Mouse (Mus musculus): Measurements from ENCODE around the gene Vmn1r185. TPM values are rescaled to one million over a fixed set of nuclear protein-coding genes. Genes with fewer than 3 reads are reported as not detected.
"Not testable (repeated sequence)": the region's sequence is repeated elsewhere in the genome, so short reads cannot be mapped to it uniquely, and the experiment has no call there.

Gene Vmn1r185
- not detected for total RNA-seq (2021)
- polyA plus RNA-seq (2012; rRNA removed), result not detected in 2 replicates
- long read RNA-seq, result 0 reads

GRCm38 (mm10) chr7:26618364-26618763 is at the start of gene Vmn1r185:
Gene Vmn1r185 (minus strand): TSS chr7:26618464.
- DNase-seq, result not testable (repeated sequence)

GRCm38 (mm10) chr7:26667466-26667865 is 49.2 kb upstream of the Vmn1r185 start:
- not testable (repeated sequence) for DNase-seq

- DNase-seq, result no peak
Measured at GRCm38 (mm10) chr7:26666011-26666410, 47.7 kb upstream of the Vmn1r185 start.

- no peak for DNase-seq
Measured at GRCm38 (mm10) chr7:26589774-26590173, 28.5 kb downstream of the Vmn1r185 start.

GRCm38 (mm10) chr7:26589077-26589476 is 29.2 kb downstream of the Vmn1r185 start:
- no peak for DNase-seq

Other genes starting within 250 kb of the Vmn1r185 start
- gene Nlrp9c, start 214.8 kb downstream of the Vmn1r185 start, total RNA-seq (2021), result not detected
- not detected in 2 replicates for gene Nlrp9c, start 214.8 kb downstream of the Vmn1r185 start, polyA plus RNA-seq (2012; rRNA removed)
- not detected for gene Nlrp4a, start 183.4 kb downstream of the Vmn1r185 start, total RNA-seq (2021)
- not detected in 2 replicates for gene Nlrp4a, start 183.4 kb downstream of the Vmn1r185 start, polyA plus RNA-seq (2012; rRNA removed)
- not detected for gene Nlrp9a, start 83.4 kb downstream of the Vmn1r185 start, total RNA-seq (2021)
- gene Nlrp9a, start 83.4 kb downstream of the Vmn1r185 start, polyA plus RNA-seq (2012; rRNA removed), result not detected in 2 replicates
- gene Cyp2b23, start 68.0 kb upstream of the Vmn1r185 start, total RNA-seq (2021), result not detected
- gene Cyp2b23, start 68.0 kb upstream of the Vmn1r185 start, polyA plus RNA-seq (2012; rRNA removed), result 0.04 TPM in 1 of 2 replicates, not detected in the other
- not detected for gene Cyp2b19, start 138.7 kb upstream of the Vmn1r185 start, total RNA-seq (2021)
- gene Cyp2b19, start 138.7 kb upstream of the Vmn1r185 start, polyA plus RNA-seq (2012; rRNA removed), result not detected in 2 replicates
- gene Cyp2g1, start 190.4 kb upstream of the Vmn1r185 start, total RNA-seq (2021), result not detected
- not detected in 2 replicates for gene Cyp2g1, start 190.4 kb upstream of the Vmn1r185 start, polyA plus RNA-seq (2012; rRNA removed)
- 1 to 10 TPM in 1 of 2 experiments, not detected in 1; 3.1 TPM for gene Cyp2a5, start 216.8 kb upstream of the Vmn1r185 start, total RNA-seq (2021)
- gene Cyp2a5, start 216.8 kb upstream of the Vmn1r185 start, polyA plus RNA-seq (2012; rRNA removed), result 0.22 TPM in 1 of 2 replicates, not detected in the other

Measured in adrenal gland, adult 2 months (tissue).